Mouse (Mus musculus) stomach, embryonic 16.5 days (tissue): Measurements from ENCODE around the gene Hba-x. TPM values are rescaled to one million over a fixed set of nuclear protein-coding genes. Genes with fewer than 3 reads are reported as not detected.
A peak's percentile ranks its signal among the peaks of the same experiment; 100 is the strongest.

ENCODE experiments used
- ATAC-seq: fragments of 200-750 bp; cut with Nextera tagmentation; 2 replicates; pipeline ENCODE4 v1.8.0; 2017; ENCODE audit warnings: moderate number of reproducible peaks, moderate TSS enrichment; ENCODE audit not compliant: insufficient read depth, low FRiP score
- H3K27ac ChIP-seq: fragments of 300-500 bp; sonication (generic); 2 replicates; pipeline ENCODE4 v1.5.1; 2014; ENCODE audit warnings: low read length
- H3K27me3 ChIP-seq: fragments of 300-500 bp; sonication (generic); 2 replicates; pipeline ENCODE4 v1.6.1; 2014; ENCODE audit warnings: low read length, control low read depth, mixed read lengths; ENCODE audit not compliant: control insufficient read depth, insufficient read depth
- H3K36me3 ChIP-seq: fragments of 300-500 bp; sonication (generic); 2 replicates; pipeline ENCODE4 v1.6.1; 2014; ENCODE audit warnings: low read length; ENCODE audit not compliant: control insufficient read depth, insufficient read depth
- H3K4me1 ChIP-seq: fragments of 300-500 bp; sonication (generic); 2 replicates; pipeline ENCODE4 v1.6.1; 2014; ENCODE audit warnings: low read length, control low read depth, mixed read lengths; ENCODE audit not compliant: control insufficient read depth, insufficient read depth
- H3K4me2 ChIP-seq: fragments of 300-500 bp; sonication (generic); 2 replicates; pipeline ENCODE4 v1.6.1; 2014; ENCODE audit warnings: low read depth, low read length, mixed read lengths
- H3K4me3 ChIP-seq: fragments of 300-500 bp; sonication (generic); replicated peaks from 2 replicates; pipeline ENCODE4 v1.5.1; 2014; ENCODE audit warnings: mild to moderate bottlenecking, low read length
- H3K9ac ChIP-seq: fragments of 300-500 bp; sonication (generic); 2 replicates; pipeline ENCODE4 v1.6.1; 2014; ENCODE audit warnings: low read length
- H3K9me3 ChIP-seq: fragments of 300-500 bp; sonication (generic); replicated peaks from 2 replicates; pipeline ENCODE4 v1.6.1; 2016; ENCODE audit warnings: low read length, control low read depth; ENCODE audit not compliant: control insufficient read depth
- WGBS: fragments of 180-500 bp; shearing (Covaris S2); extraction: QIAGEN DNeasy Blood & Tissue Kit; methylation state at CpG from one replicate; pipeline ENCODE4 v1.1.7; 2014; 5-methylcytosine and 5-hydroxymethylcytosine counted together
- polyA plus RNA-seq: library from polyadenylated mRNA; unstranded; fragments of >200 nt; fragmentation: Nextera tagmentation; extraction: Ambion mirVana; gene quantifications from 2 replicates; pipeline ENCODE4 v1.2.1, GENCODE M21; 2015

The Hba-x gene
- polyA plus RNA-seq, 1 experiment from 2014 or later = 16.3 TPM

DNA sequence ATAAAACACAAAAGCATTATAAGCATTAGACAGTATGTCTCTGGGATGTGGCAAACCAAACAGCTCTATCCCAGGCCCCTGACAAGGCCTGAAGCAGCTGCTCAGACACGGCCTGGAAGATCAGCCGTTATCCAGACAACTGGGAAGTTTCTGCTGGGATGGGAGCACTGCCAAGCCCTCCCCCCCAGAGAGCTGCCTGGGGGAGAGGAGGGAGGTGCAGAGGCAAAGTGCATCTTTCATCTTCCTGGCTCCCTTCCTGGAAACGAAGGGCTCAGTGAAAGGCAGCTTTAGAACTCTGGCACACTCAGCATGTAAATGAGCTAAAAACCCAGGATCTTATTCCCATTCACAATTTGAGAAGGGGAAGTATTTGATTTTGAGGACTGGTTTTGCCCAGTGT, 40.6 kb upstream of the Hba-x start:
- Histone ChIP-seq H3K4me1 (peaks cover 19% of the 10 kb centered on the region), H3K4me3 (no peak overlapping the region), H3K27me3 (no peaks in the 10 kb centered on the region), H3K36me3 (0 out of 2 replicates have a peak, but pooled peaks cover 15% of the 10 kb centered on the region), H3K4me2 (no peak overlapping the region), H3K9ac (no peak overlapping the region), H3K27ac (peak overlapping the region; percentile 79), H3K9me3 (no peaks in the 10 kb centered on the region)
- peak; percentile 74 for ATAC-seq
- WGBS = 28% methylated on average over 3 of the region's 3 CpGs

DNA sequence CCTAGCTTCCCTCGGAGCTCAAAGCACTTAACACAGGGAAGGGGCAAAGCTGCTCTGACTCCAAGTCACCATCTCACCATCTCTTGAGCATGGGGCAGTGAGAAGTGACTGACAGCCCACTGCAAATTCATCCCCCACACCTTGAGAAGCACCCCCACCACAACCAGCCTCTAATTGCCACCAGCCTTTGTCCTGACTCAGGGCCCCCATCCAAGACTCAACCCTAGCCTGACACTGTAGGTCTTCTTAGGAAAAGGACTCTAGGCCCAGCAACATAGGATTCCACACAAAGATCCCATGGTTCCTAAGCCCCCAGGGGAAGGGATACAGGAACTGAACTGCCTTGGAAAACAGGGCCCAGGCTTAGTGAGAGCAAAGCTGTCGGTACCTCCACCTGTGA, 40.1 kb upstream of the Hba-x start:
- Histone ChIP-seq H3K4me1 (peaks cover 19% of the 10 kb centered on the region), H3K27me3 (no peaks in the 10 kb centered on the region), H3K9ac (no peak overlapping the region), H3K27ac (peak overlapping the region; percentile 36; the same call in 1 of the 2 replicates), H3K36me3 (0 out of 2 replicates have a peak, but pooled peaks cover 17% of the 10 kb centered on the region), H3K4me2 (no peak overlapping the region), H3K9me3 (no peaks in the 10 kb centered on the region), H3K4me3 (no peak overlapping the region)
- no peak for ATAC-seq
- WGBS = 63% methylated on average over 2 of the region's 2 CpGs

DNA sequence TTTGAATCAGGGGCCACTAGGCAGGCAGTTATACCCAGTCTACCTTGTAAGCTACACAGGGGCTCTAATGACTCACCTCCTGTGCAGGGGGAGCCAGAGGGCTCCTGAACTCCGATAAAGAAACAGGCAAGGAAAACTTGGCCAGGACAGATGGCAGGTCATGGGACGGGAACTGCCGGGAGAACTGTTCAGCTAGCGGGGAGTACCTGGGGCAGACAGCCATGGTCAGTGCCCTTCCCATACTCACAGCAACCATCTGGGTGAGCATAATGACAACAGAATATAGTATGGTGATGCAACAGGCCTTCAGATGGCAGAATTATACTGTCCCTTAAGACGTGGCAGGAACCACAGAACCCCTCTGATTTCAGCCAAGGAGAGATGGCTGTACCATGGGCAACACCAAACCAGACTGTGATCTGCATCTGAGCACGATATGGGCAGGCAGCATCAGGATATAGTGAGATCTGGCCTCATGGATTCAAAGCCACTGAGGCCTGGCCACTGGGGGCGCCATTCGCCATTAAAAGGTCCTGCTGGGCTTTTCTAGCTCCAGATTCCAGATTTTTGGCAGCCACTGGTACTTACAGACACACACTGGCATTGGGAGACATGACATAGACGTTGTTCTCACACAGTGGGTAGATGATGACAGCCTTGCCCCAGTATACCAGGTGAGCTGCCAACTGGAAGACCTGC, 39.3 kb upstream of the Hba-x start:
- no peaks in the 10 kb centered on the region for H3K9me3 ChIP-seq
- H3K4me2 ChIP-seq = no peak overlapping the region
- no peak overlapping the region for H3K4me3 ChIP-seq
- no peaks in the 10 kb centered on the region for H3K27me3 ChIP-seq
- 60% methylated on average over 9 of the region's 9 CpGs for WGBS
- H3K4me1 ChIP-seq = peaks cover 19% of the 10 kb centered on the region
- ATAC-seq = no peak
- peak overlapping the region; percentile 36; the same call in 1 of the 2 replicates for H3K27ac ChIP-seq
- H3K36me3 ChIP-seq = 0 out of 2 replicates have a peak, but pooled peaks cover 14% of the 10 kb centered on the region
- H3K9ac ChIP-seq = no peak overlapping the region

DNA sequence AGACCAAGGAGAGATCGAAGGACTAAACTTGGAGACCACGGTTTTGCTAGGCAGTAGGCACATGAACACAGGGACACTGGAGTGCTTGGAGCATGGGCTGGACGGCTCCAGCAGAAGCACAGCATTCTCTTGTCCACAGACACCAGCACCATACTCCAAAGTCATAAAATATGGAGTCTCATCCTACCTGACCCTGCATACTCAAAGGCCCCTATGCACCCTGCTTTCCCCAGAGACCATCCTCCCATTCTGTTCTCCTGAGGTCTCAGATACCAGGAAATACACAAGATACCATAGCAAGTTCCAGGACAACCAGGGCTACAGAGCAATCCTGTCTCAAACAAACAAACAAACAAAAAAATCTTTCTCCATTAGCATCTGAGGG, 38.8 kb upstream of the Hba-x start:
- WGBS = 92% methylated on average over 3 of the region's 3 CpGs
- H3K27ac ChIP-seq = no peak overlapping the region
- H3K9me3 ChIP-seq = no peaks in the 10 kb centered on the region
- no peaks in the 10 kb centered on the region for H3K27me3 ChIP-seq
- H3K4me2 ChIP-seq = no peak overlapping the region
- H3K36me3 ChIP-seq = 0 out of 2 replicates have a peak, but pooled peaks cover 14% of the 10 kb centered on the region
- ATAC-seq = no peak
- H3K4me3 ChIP-seq = no peak overlapping the region
- H3K4me1 ChIP-seq = peaks cover 19% of the 10 kb centered on the region
- H3K9ac ChIP-seq = no peak overlapping the region

DNA sequence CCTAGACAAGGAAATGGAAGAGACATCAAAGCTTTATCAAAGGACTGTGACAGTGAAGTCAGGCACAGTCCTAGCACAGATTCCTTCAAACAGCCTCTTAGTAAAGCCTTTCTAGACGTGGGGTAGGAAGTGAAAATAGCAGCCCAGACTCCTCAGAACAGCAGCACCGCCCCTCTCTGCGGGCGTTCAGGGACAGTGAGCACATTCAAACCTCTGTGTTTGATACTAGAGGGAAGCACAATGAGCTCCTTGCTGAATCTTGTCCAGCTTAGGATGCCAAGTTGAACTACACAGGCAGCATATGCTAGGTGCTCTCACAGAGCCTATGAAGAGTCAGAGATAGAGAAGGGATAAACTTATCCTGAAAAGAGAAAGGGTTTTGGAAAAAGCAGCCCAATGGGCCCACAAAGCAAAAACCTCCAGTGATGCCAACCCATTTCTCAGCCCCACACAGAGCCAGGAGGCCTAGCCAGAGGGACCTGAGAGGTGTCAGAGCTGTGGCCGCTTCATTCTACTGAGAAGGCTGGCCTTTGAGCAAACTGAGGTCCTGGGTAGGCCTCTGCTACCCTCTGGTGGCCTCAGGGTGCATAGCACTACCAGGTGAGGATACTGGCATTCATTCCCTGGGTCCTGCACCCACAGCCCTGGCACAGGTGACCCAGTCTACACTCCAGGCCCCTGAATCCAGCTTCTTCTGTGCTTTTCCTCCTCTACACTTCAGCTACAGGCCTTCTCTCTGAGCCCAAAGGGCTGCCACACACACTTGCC, 37.9 kb upstream of the Hba-x start:
- Histone ChIP-seq H3K4me2 (no peak overlapping the region), H3K9ac (no peak overlapping the region), H3K9me3 (no peaks in the 10 kb centered on the region), H3K4me3 (no peak overlapping the region), H3K27me3 (no peaks in the 10 kb centered on the region), H3K36me3 (0 out of 2 replicates have a peak, but pooled peaks cover 14% of the 10 kb centered on the region), H3K27ac (no peak overlapping the region), H3K4me1 (peaks cover 22% of the 10 kb centered on the region)
- ATAC-seq = 0 out of 2 replicates have a peak, but pooled peaks have one; percentile 42
- WGBS = 68% methylated on average over 5 of the region's 5 CpGs

DNA sequence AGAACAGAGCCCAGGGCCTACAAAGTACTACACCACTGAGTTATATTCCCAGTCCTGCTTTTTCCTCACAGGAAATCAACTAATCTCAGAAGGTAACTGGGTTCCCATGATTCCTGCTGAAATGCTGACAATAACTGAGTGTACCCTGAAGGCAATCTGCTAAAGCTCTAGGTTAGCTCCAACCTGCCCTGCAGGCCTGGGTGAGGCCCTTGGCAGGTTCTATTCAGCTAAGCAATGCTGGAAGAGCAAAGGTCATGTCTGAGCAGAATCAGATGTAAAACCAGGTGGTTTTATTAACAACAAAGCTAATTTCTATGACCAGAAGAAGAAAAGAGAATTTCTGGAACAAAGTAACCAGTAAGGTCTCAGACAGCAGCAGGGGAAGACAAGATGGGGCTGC, 34.8 kb upstream of the Hba-x start:
- H3K4me2 ChIP-seq = no peak overlapping the region
- H3K27me3 ChIP-seq = no peaks in the 10 kb centered on the region
- no peaks in the 10 kb centered on the region for H3K9me3 ChIP-seq
- no peak overlapping the region for H3K9ac ChIP-seq
- no peak overlapping the region for H3K4me3 ChIP-seq
- no peak for ATAC-seq
- 0 out of 2 replicates have a peak, but pooled peaks cover 14% of the 10 kb centered on the region for H3K36me3 ChIP-seq
- H3K4me1 ChIP-seq = peaks cover 9% of the 10 kb centered on the region; the same call in 1 of the 2 replicates
- no peak overlapping the region for H3K27ac ChIP-seq

DNA sequence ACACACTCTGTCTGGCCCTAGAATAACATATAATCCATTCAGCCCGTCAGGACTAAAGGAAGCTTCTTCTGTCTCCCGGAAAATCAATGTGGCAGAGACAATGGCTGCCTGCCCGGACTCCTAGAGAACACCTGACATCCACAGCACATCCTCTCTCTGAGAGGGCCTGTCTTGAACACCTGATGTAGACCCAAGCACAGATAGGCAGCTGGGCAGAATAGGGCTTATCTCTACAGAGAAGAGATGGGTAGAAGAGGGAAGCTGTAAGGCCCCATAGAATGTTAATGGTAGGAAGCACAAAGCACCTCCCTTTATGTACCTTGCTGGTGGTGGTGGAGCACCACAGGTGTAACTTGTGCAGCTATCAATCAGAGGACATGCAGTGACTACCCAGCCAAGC, 34.0 kb upstream of the Hba-x start:
- WGBS = 89% methylated on average over 3 of the region's 3 CpGs
- H3K27ac ChIP-seq = no peak overlapping the region
- H3K4me2 ChIP-seq = no peak overlapping the region

DNA sequence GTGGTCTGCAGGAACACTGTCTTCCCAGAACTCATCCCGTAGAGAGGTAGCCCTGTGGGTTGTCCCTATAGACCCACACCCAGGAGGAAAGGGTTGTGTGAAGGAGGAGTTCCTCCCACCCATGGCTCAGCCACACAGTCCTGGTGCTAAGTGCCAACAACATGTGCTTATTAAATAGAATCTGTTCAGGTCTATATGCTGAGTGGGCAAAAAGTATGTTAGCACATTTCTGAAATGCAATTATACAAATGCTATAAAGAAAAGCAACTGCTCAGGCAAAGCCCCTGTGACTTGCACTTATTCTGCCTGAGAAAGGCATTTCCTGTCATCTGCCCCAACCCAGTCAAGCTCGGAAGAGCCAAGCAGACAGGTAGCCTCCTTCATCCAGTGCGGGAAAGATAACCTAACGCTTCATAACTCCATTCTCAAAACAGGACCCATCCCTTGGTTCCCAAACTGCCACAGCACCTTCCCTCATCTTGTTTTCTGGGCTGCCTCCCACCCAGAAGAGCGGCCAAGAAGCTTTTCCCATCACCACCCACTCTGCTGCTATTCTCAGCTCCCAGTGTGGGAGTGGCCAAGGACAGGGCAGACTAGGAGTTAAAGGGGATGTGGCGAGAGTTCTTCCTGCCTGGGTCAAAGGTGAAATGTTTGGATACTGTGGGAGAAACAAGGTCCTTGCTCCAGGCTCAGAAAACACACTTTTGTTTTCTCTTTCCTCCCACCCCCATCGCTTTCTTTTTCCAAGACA, 32.8 kb upstream of the Hba-x start:
- Histone ChIP-seq H3K36me3 (0 out of 2 replicates have a peak, but pooled peaks cover 14% of the 10 kb centered on the region), H3K4me3 (no peak overlapping the region), H3K4me1 (peaks cover 8% of the 10 kb centered on the region; the same call in 1 of the 2 replicates), H3K4me2 (no peak overlapping the region), H3K9ac (no peak overlapping the region), H3K27me3 (no peaks in the 10 kb centered on the region), H3K27ac (peak overlapping the region; percentile 60; the same call in 1 of the 2 replicates), H3K9me3 (no peaks in the 10 kb centered on the region)
- 64% methylated on average over 7 of the region's 7 CpGs for WGBS
- ATAC-seq = no peak

More for the DNA sequence above, 34.0 kb upstream of the Hba-x start:
- Histone ChIP-seq H3K9ac (no peak overlapping the region), H3K4me1 (peaks cover 8% of the 10 kb centered on the region; the same call in 1 of the 2 replicates), H3K9me3 (no peaks in the 10 kb centered on the region), H3K4me3 (no peak overlapping the region), H3K27me3 (no peaks in the 10 kb centered on the region), H3K36me3 (0 out of 2 replicates have a peak, but pooled peaks cover 14% of the 10 kb centered on the region)
- no peak for ATAC-seq
